ENCODE assay signal across 27 mouse cellular contexts in genomic region chr5:103373089-103373488, GRCm38 (mm10). TPM values are rescaled to one million over a fixed set of nuclear protein-coding genes. Genes with fewer than 3 reads are reported as not detected.
DNase-seq lines count a peak whose midpoint lies in the region; ATAC-seq and TF ChIP-seq lines count a peak whose summit lies in the region.
"Had no signal": no experiment of that assay in that cellular context is flagged by ENCODE, and none has a peak within 500 bp of the region (broad histone marks: within the 10 kb centered on the region; RNA-seq: fewer than 3 reads in every experiment).

No protein-coding gene starts in this region.

- peaks cover 47% of the 10 kb centered on the region for H3K4me1 ChIP-seq in kidney, embryonic 16.5 days (ENCODE audit: insufficient read depth, low read length)
- H3K4me1 ChIP-seq in liver, embryonic 14.5 days (replicated peaks; ENCODE audit: control insufficient read depth in 2 of 2, insufficient read depth in 2 of 2, low read length in 1 of 2): no peaks in the 10 kb centered on the region; a peak in 1 of 4 replicates
- H3K4me1 ChIP-seq in liver, postnatal 0 days (ENCODE audit: insufficient read depth): no peaks in the 10 kb centered on the region
- H3K4me1 ChIP-seq in MEL (ENCODE audit: control insufficient read depth in 1 of 2, insufficient read depth in 2 of 2, low read length in 2 of 2): peaks cover 0 to 2% of the 10 kb centered on the region in 2 experiments; a peak in 2 of 4 replicates
- no peaks in the 10 kb centered on the region for H3K4me1 ChIP-seq in stomach, postnatal 0 days (replicated peaks; ENCODE audit: control insufficient read depth, insufficient read depth)
- H3K4me1 ChIP-seq: forebrain, embryonic 12.5 days; forebrain, embryonic 15.5 days had no signal

- no peaks in the 10 kb centered on the region for H3K79me2 ChIP-seq in MEL (ENCODE audit: control insufficient read depth, insufficient read depth, low read length, poor library complexity)

- H3K27me3 ChIP-seq in kidney, embryonic 16.5 days (ENCODE audit: insufficient read depth, low read length): no peaks in the 10 kb centered on the region
- peaks cover 6% of the 10 kb centered on the region for H3K27me3 ChIP-seq in liver, embryonic 14.5 days (ENCODE audit: control insufficient read depth, insufficient read depth, low read length)
- H3K27me3 ChIP-seq in liver, postnatal 0 days (ENCODE audit: insufficient read depth, low read length): no peaks in the 10 kb centered on the region; the same call in 1 of the 2 replicates
- no peaks in the 10 kb centered on the region for H3K27me3 ChIP-seq in MEL (ENCODE audit: control insufficient read depth in 1 of 2, insufficient read depth in 2 of 2, low read length in 2 of 2)
- no peaks in the 10 kb centered on the region for H3K27me3 ChIP-seq in stomach, postnatal 0 days (ENCODE audit: control insufficient read depth, insufficient read depth, low read length)
- H3K27me3 ChIP-seq: embryonic facial prominence, embryonic 13.5 days; forebrain, embryonic 12.5 days; forebrain, embryonic 15.5 days; hindbrain, embryonic 13.5 days had no signal

- DNase-seq in kidney, postnatal 10 days: no peak
- DNase-seq in liver, embryonic 14.5 days (ENCODE audit: low read depth in 3 of 3, low spot score in 3 of 3): no peak
- DNase-seq in liver, postnatal 0 days: no peak
- DNase-seq in MEL (ENCODE audit: low read depth, low spot score): no peak
- DNase-seq in stomach, postnatal 0 days (ENCODE audit: low spot score): no peak
- DNase-seq in gastrocnemius, postnatal 10 days: no peak
- DNase-seq: adrenal gland, adult 2 months; adrenal gland, postnatal 14 days; cerebellum, adult 11-12 months; cerebellum, adult 8-10 months; cerebellum, postnatal 10 days; cerebellum, postnatal 36 days; embryo, embryonic 11 days; gastrocnemius, postnatal 36 days; heart, postnatal 36 days had no signal

- WGBS in kidney, embryonic 16.5 days: 91% methylated on average over 4 of the region's 4 CpGs
- WGBS in liver, embryonic 14.5 days (ENCODE audit: insufficient replicate concordance): 63% methylated on average over 4 of the region's 4 CpGs
- 83% methylated on average over 4 of the region's 4 CpGs for WGBS in liver, postnatal 0 days (ENCODE audit: insufficient replicate concordance)
- 94% methylated on average over 4 of the region's 4 CpGs for WGBS in stomach, postnatal 0 days

- 0 out of 2 replicates have a peak, but pooled peaks have one; percentile 13 for TF ChIP-seq CTCF in liver, embryonic 14.5 days (IDR thresholded peaks at IDR 0.05; ENCODE audit: low read depth)
- no peak for TF ChIP-seq CTCF in liver, postnatal 0 days (IDR thresholded peaks at IDR 0.05; ENCODE audit: low read depth)
- TF ChIP-seq CTCF in MEL (IDR thresholded peaks at IDR 0.05 in 2 of 3, conservative IDR thresholded peaks at IDR 0.05 in 1 of 3; ENCODE audit: control insufficient read depth in 1 of 3, insufficient read depth in 1 of 3, low read depth in 2 of 3, low read length in 3 of 3, poor library complexity in 1 of 3, severe bottlenecking in 1 of 3): peak; percentile 20 to 59 (median 25); a peak in 5 of 6 replicates
- peak; percentile 31 for TF ChIP-seq CTCF in stomach, postnatal 0 days (IDR thresholded peaks at IDR 0.05; ENCODE audit: low read depth)

- no peaks in the 10 kb centered on the region for H3K36me3 ChIP-seq in kidney, embryonic 16.5 days (ENCODE audit: insufficient read depth, low read length)
- no peaks in the 10 kb centered on the region for H3K36me3 ChIP-seq in liver, embryonic 14.5 days (replicated peaks; ENCODE audit: control insufficient read depth, insufficient read depth, low read depth)
- H3K36me3 ChIP-seq in liver, postnatal 0 days (replicated peaks; ENCODE audit: insufficient read depth, low read length): no peaks in the 10 kb centered on the region
- H3K36me3 ChIP-seq in MEL (ENCODE audit: control insufficient read depth in 1 of 2, insufficient read depth in 2 of 2, low read length in 2 of 2): peaks cover 0 to 1% of the 10 kb centered on the region in 2 experiments; a peak in 1 of 4 replicates
- H3K36me3 ChIP-seq in stomach, postnatal 0 days (ENCODE audit: control insufficient read depth, insufficient read depth, low read length): no peaks in the 10 kb centered on the region
- H3K36me3 ChIP-seq: embryonic facial prominence, embryonic 10.5 days; embryonic facial prominence, embryonic 13.5 days; forebrain, embryonic 12.5 days; forebrain, embryonic 15.5 days; hindbrain, embryonic 10.5 days; hindbrain, embryonic 13.5 days had no signal

- 0 out of 2 replicates have a peak, but pooled peaks cover 3% of the 10 kb centered on the region for H3K9me3 ChIP-seq in kidney, embryonic 16.5 days (ENCODE audit: low read length)
- H3K9me3 ChIP-seq in liver, embryonic 14.5 days (ENCODE audit: control insufficient read depth, low read length): no peaks in the 10 kb centered on the region
- no peaks in the 10 kb centered on the region for H3K9me3 ChIP-seq in liver, postnatal 0 days (ENCODE audit: low read length)
- H3K9me3 ChIP-seq in MEL (replicated peaks; ENCODE audit: insufficient read depth, low read length): no peaks in the 10 kb centered on the region
- no peaks in the 10 kb centered on the region for H3K9me3 ChIP-seq in stomach, postnatal 0 days (ENCODE audit: control insufficient read depth, low read length)
- H3K9me3 ChIP-seq: embryonic facial prominence, embryonic 10.5 days; embryonic facial prominence, embryonic 13.5 days; forebrain, embryonic 12.5 days; forebrain, embryonic 15.5 days; hindbrain, embryonic 10.5 days; hindbrain, embryonic 13.5 days had no signal

- ATAC-seq in kidney, embryonic 16.5 days (ENCODE audit: low FRiP score, low TSS enrichment): no peak
- no peak for ATAC-seq in liver, embryonic 14.5 days (ENCODE audit: insufficient read depth)
- no peak for ATAC-seq in liver, postnatal 0 days
- no peak for ATAC-seq in stomach, postnatal 0 days (ENCODE audit: low FRiP score, low TSS enrichment)
- ATAC-seq: CD4-positive, CD25-positive, alpha-beta regulatory T cell, adult 4 months; forebrain, embryonic 15.5 days; hindbrain, embryonic 16.5 days had no signal

- TF ChIP-seq EP300 in liver, embryonic 14.5 days (IDR thresholded peaks at IDR 0.05; ENCODE audit: low read depth): no peak
- no peak for TF ChIP-seq EP300 in liver, postnatal 0 days (IDR thresholded peaks at IDR 0.05; ENCODE audit: low read depth)
- TF ChIP-seq EP300 in MEL (IDR thresholded peaks at IDR 0.05; ENCODE audit: low read depth in 1 of 2, low read length in 2 of 2): no peak
- no peak for TF ChIP-seq EP300 in stomach, postnatal 0 days (optimal IDR thresholded peaks at IDR 0.05)

- H3K4me3 ChIP-seq in kidney, embryonic 16.5 days (ENCODE audit: low read length): no peak overlapping the region
- H3K4me3 ChIP-seq in liver, embryonic 14.5 days (ENCODE audit: insufficient read depth in 1 of 2, low read depth in 2 of 2, low read length in 2 of 2): no peak overlapping the region
- no peak overlapping the region for H3K4me3 ChIP-seq in liver, postnatal 0 days (ENCODE audit: low read depth, low read length)
- no peak overlapping the region for H3K4me3 ChIP-seq in MEL (ENCODE audit: control insufficient read depth in 1 of 2, insufficient read depth in 1 of 2, low read depth in 2 of 2, low read length in 2 of 2)
- H3K4me3 ChIP-seq in stomach, postnatal 0 days (ENCODE audit: low read depth, low read length): no peak overlapping the region
- H3K4me3 ChIP-seq: embryonic facial prominence, embryonic 10.5 days; embryonic facial prominence, embryonic 13.5 days; erythroblast, embryonic 14.5 days; forebrain, embryonic 12.5 days; forebrain, embryonic 15.5 days; hindbrain, embryonic 10.5 days; hindbrain, embryonic 13.5 days had no signal

- no peak overlapping the region for H3K4me2 ChIP-seq in kidney, embryonic 16.5 days (replicated peaks; ENCODE audit: low read depth, low read length)
- no peak overlapping the region for H3K4me2 ChIP-seq in liver, embryonic 14.5 days (ENCODE audit: low read depth)
- no peak overlapping the region for H3K4me2 ChIP-seq in liver, postnatal 0 days (ENCODE audit: low read depth, low read length)
- H3K4me2 ChIP-seq in stomach, postnatal 0 days (replicated peaks; ENCODE audit: low read depth): no peak overlapping the region
- H3K4me2 ChIP-seq: embryonic facial prominence, embryonic 13.5 days; forebrain, embryonic 12.5 days; forebrain, embryonic 15.5 days; heart, embryonic 11.5 days; hindbrain, embryonic 13.5 days had no signal

- peak overlapping the region; percentile 90 for H3K27ac ChIP-seq in kidney, embryonic 16.5 days (ENCODE audit: low read length)
- no peak overlapping the region for H3K27ac ChIP-seq in liver, embryonic 14.5 days
- H3K27ac ChIP-seq in liver, postnatal 0 days (ENCODE audit: low read depth): no peak overlapping the region
- no peak overlapping the region for H3K27ac ChIP-seq in MEL (ENCODE audit: control insufficient read depth, low read depth, low read length)
- no peak overlapping the region for H3K27ac ChIP-seq in stomach, postnatal 0 days (replicated peaks)
- H3K27ac ChIP-seq: embryonic facial prominence, embryonic 10.5 days; embryonic facial prominence, embryonic 13.5 days; forebrain, embryonic 12.5 days; forebrain, embryonic 15.5 days; hindbrain, embryonic 10.5 days; hindbrain, embryonic 13.5 days had no signal

- TF ChIP-seq POLR2A in MEL (IDR thresholded peaks at IDR 0.05; ENCODE audit: control insufficient read depth in 1 of 2, insufficient read depth in 1 of 2, low read depth in 1 of 2, low read length in 2 of 2, poor library complexity in 1 of 2): no peak

- TF ChIP-seq RAD21 in MEL (IDR thresholded peaks at IDR 0.05; ENCODE audit: low read depth, low read length): peak; percentile 18

- H3K9ac ChIP-seq in kidney, embryonic 16.5 days (replicated peaks; ENCODE audit: low read length): no peak overlapping the region
- H3K9ac ChIP-seq in liver, embryonic 14.5 days (replicated peaks): no peak overlapping the region
- H3K9ac ChIP-seq in liver, postnatal 0 days (replicated peaks): no peak overlapping the region
- no peak overlapping the region for H3K9ac ChIP-seq in MEL (ENCODE audit: control insufficient read depth, low read depth, low read length, poor library complexity, severe bottlenecking)
- H3K9ac ChIP-seq in stomach, postnatal 0 days (ENCODE audit: low read length): no peak overlapping the region
- H3K9ac ChIP-seq: embryonic facial prominence, embryonic 13.5 days; forebrain, embryonic 12.5 days; forebrain, embryonic 15.5 days; hindbrain, embryonic 13.5 days had no signal

TF ChIP-seq in MEL, 35 proteins besides CTCF, POLR2A, EP300 and RAD21 (continues in another document):
- TF ChIP-seq SIN3A (IDR thresholded peaks at IDR 0.05; ENCODE audit: low read length): no peak

RNA-seq across cellular contexts. Expression of gene Ptpn13, which starts 51.9 kb away (rescaled TPM):
- polyA plus RNA-seq in kidney, embryonic 16.5 days (2015; fragmentation: Nextera tagmentation; extraction: Ambion mirVana): 31.1 and 32.8 TPM in 2 replicates
- 0.78 and 1.0 TPM in 2 replicates for polyA plus RNA-seq in liver, embryonic 14.5 days (2012; rRNA removed)
- 0.53 and 0.73 TPM in 2 replicates for polyA plus RNA-seq in liver, embryonic 14.5 days (2014; fragmentation: Nextera tagmentation; extraction: Ambion mirVana)
- polyA plus RNA-seq in liver, postnatal 0 days (2015; fragmentation: Nextera tagmentation; extraction: Ambion mirVana): 0.38 and 0.43 TPM in 2 replicates
- total RNA-seq in MEL (2012; rRNA removed): 15.1 and 18.4 TPM in 2 replicates
- 10 to 100 TPM; 15.5 to 43.6 TPM for polyA plus RNA-seq in MEL (2012; ENCODE audit: insufficient read depth in 1 of 2, insufficient read length in 2 of 2, low read depth in 1 of 2, low replicate concordance in 2 of 2, missing spikeins in 1 of 2)
- 7.6 and 7.8 TPM in 2 replicates for polyA plus RNA-seq in stomach, postnatal 0 days (2015; fragmentation: Nextera tagmentation; extraction: Ambion mirVana)
- 1 to 10 TPM; 6.4 to 8.1 TPM for total RNA-seq in gastrocnemius, postnatal 10 days (2021)
- total RNA-seq: granulocyte monocyte progenitor cell, adult 5-6 weeks had no signal
